Mouse (Mus musculus) granulocyte monocyte progenitor cell, adult 5-6 weeks (primary cell): Measurements from ENCODE around the gene Fam216a. TPM values are rescaled to one million over a fixed set of nuclear protein-coding genes. Genes with fewer than 3 reads are reported as not detected.
"Not testable (repeated sequence)": the region's sequence is repeated elsewhere in the genome, so short reads cannot be mapped to it uniquely, and the experiment has no call there.

Source experiments
- ATAC-seq: replicated peaks from 2 replicates; pipeline ENCODE4 v1.8.0; 2016; ENCODE audit warnings: mild to moderate bottlenecking, moderate TSS enrichment, inconsistent platforms; ENCODE audit not compliant: poor library complexity, severe bottlenecking
- total RNA-seq, 2 experiments: library from RNA; stranded (forward) in 1 of 2; stranded (reverse) in 1 of 2; fragments of 200-712, 200-1000 nt in 1 of 2; fragments of >200 nt in 1 of 2; fragmentation: Nextera tagmentation in 1 of 2; gene quantifications; 2 replicates each; pipeline ENCODE4 v1.2.3; 2014 to 2017

Fam216a gene
- total RNA-seq, 2 experiments from 2014 or later, result 13.4 to 57.9 TPM

DNA sequence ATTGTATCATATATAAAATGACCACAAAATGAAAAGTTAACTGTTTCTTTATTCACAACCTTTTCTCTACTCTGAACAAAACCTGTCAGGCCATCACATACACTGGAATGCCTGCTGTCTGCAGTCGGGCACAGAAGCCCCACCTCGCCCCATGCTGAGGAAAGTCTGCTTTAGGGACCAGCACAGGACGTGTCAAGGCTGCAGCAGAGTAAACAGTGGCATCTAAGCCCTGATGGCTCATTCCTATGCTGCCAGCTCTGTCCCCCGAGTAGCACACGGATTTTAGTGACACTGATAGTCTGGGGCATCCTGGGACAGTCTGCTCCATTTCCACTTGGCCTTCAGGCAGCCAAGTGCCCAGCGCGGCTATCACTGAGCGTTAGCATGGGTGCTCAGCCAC lies 46.7 kb downstream of the Fam216a start:
- ATAC-seq, result no peak

DNA sequence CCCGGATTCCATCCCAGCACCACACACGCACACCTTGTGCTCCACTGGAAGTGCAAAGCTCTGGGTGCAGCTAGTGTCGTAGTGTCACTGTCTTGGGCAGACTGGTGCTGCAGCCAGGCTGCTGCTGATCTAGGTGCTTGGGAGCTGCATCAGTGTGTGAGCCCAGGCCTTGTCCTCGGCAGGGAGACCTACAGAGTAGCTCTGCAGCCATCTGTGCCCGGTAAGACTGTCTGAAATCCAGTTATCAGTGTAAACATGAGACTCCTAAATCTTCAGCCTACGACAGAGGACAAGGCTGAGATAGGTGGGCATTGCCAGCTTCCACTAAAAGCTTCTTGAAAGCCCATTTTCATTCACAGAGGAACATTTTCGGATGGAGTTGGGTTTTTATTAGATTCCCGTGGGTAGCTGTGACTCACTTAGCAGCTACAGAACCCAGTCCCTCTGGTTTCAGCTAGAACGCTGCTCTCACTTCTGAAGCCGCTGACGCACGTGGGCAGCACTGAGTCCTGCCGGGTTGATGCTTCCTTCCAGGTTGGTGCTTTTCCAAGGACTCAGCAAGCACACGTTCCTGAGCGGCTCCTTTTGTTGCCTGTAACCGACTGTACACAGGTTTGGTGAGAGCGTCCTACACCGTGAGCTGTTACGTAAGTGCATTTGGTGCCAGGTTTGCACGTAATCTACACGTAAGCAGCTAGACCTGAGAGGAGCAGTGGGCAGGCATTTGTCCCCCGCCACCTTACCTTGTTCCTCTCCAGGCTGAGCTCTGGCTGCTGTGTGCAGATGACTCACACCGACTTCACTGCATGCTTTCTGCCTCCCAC lies 47.3 kb downstream of the Fam216a start:
- no peak for ATAC-seq

DNA sequence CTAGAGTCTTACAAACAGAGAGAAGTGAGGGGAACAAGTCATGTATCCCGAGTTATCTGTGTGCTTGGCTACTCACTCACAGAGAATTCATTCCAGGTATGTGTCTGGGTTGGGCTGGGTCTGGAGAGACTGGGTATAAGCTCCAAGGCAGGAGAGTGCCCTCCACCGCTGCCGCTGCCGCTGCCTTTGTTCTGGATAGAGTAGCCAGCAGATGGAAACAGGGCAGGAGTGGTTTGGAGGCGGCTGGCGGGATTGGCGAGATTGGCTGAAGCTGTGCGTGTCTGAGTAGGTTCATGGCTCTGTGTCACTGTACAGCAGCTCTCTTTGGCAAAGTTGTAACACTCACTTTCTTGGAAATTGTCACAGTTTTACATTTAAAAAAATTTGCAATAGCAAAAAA lies 48.6 kb downstream of the Fam216a start:
- no peak for ATAC-seq

DNA sequence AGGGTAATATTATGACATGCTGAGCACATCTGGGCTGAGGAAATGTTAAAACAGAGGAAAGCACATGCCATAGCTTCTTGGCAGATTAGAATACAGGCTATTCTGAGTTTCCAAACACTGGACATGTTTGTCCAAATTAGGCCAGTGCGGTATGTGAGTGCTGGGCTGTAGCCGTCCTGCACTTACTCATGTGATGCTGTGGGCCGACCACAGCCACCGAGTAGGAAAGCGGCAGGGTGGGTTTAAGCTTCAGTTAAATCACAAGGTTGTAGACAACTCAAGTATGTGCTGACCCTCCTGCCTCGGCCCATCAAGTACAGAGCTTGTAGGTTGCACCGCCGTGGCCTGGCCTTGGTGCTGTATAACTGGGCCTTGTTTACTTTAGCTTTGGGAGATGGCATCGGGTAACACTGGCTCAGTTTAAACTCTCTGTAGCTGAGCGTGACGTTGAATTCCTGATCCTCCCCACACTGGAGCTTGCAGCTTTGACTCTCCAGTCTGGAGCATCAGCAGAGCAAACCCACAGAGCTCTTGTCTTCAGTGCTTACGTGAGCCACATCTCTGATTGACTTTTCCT lies 51.9 kb downstream of the Fam216a start:
- no peak for ATAC-seq

DNA sequence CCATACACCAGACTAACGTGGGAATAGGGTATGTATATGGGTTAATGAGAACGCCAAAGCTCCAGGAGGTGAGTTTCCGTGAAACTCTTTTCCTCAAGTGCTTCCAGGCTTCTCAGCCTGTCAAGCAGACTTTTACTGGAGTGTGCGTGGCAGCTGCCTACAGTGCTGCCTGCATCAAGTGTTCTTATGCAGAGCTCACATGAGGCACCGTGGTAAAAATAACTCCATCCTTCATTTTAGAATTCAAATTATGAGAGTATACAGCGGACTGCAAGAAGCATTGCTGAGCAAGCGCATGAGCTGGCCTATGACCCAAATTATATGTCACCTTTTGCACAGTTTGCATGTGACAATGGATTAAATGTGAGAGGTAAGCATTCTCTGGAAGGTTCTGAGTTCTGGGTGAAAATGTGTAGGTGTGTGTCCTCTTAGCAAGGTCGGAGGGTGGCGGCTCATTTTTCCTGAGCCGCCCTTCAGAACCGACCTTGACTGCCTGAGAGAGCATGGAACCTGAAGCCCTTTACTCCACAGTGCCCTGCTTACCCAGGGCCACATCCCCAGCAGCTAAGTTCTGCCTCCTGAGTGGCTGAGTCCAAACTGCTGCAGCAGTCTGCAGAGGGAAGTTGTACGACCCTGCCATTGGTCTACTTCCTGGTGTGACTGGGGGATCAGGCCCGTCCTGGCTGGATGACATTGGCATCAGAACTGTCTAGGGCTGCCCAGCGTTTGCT lies 52.5 kb downstream of the Fam216a start:
- ATAC-seq, result no peak

DNA sequence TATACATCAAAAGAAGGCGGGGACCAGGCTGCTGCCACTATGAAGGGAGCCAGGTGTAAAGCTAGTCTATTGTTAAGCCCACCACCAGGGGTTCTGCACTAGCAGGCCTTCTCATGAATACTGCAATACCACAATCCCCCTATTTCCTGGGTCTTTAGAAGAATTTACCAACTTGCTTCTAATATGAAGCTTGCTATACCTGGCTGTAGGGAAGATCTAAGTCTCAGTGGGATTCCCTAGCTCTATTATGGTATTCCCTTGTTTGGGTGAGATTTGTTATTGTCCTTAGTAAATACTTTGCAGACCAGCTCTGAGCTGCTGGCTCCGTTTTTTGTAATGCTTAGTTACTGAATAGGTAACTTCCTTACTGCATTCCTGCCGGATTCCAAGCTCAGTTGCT lies 53.2 kb downstream of the Fam216a start:
- ATAC-seq, result not testable (repeated sequence)

DNA sequence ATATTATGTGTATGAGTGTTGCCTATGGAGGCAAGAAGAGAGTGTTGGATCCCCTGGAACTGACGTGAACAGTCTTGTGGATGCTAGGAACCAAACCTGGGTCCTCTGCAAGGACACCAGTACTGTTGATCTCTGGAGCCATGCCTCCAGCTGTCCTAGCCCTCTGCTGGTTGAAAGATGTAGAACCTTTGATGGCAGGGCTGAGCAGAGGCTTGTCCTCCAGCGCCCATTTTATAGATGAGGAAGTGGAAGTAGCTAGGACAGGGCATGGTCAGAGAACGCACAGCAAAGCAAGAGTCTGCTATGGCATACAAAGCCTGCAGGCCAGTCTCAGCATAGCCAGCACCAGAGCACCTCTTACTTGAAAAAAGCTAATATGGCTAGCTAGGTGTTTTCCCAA lies 54.1 kb downstream of the Fam216a start:
- peak; percentile 87 for ATAC-seq

DNA sequence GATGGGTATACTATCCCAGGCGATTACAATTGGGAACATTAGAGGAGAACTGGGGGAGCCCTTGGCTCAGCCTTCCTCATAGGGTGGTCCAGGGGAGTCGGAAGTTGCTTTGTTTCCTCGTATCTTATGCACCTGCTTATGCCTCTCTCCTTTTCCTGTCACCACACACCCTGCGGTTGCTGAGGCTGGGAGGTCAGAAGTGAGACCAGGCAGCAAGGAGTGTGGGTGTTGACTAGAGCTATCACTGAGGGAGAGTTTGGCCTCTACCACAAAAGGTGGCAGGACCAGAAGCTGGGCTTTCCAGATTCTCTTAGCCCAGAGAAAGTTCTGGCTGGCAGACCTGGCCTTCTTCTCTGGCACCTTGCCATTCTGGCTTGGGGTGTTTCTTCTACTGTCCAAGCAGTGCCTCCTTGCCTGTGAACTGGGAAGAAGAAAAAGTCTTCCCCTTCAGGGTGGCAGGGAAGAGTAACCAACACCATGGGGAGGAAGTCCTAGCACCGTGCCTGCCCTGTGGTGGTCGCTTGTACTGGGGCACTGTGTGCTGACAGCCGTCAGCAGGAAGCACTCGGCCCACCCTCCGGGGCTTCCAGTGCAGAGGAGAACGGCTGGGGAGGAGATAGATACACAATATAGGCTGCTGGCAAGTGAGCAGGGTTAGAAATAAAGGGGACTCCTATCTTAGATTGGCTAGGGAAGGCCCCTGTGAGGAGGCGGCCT lies 54.7 kb downstream of the Fam216a start:
- ATAC-seq, result no peak

DNA sequence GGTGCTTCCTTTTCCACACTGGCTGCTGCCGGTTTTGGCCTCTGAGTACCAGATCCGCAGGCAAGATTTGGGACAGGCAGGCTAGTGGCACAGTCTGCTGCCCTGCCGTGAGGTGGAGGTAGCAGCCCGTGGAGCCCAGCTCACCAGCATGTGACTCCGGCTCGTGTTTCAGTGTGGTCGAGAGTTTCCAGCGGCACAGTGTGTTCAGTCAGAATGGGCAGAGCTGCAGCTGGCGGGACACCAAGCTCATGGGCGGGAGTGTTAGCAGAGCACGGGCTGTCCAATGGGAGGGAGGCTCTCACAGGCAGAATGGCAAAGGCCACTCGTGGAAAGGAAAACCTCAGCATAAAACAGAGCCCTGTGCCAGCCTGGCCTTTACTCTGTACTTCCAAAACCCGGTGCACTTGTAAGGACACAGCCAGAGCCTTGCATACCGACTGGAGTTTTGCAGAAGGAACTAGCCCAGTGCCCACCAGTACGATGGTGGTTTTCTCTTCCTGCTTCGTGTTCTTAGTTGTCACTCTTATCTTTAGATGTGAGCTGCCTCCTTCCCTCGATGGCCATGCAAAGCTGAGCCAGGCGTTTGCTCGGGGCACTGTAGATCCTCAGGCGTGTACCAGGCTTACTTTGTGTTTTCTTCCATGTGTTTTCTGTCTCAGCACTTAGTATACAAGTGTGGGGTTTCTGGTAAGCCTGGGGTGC lies 57.0 kb downstream of the Fam216a start:
- peak; percentile 51 for ATAC-seq

Other genes with a start within 250 kb of the Fam216a start
- 1.1 and 2.0 TPM in 2 replicates for gene Ccdc63, start 231.5 kb downstream of the Fam216a start, total RNA-seq (2014; fragmentation: Nextera tagmentation)
- gene Ccdc63, start 231.5 kb downstream of the Fam216a start, total RNA-seq (2017), result 0.60 TPM in 1 of 2 replicates, not detected in the other
- 284 and 366 TPM in 2 replicates for gene Ppp1cc, start 214.1 kb downstream of the Fam216a start, total RNA-seq (2014; fragmentation: Nextera tagmentation)
- 247 and 254 TPM in 2 replicates for gene Ppp1cc, start 214.1 kb downstream of the Fam216a start, total RNA-seq (2017)
- gene Hvcn1, start 165.6 kb downstream of the Fam216a start, total RNA-seq (2014; fragmentation: Nextera tagmentation), result 53.8 and 59.5 TPM in 2 replicates
- 66.8 and 84.3 TPM in 2 replicates for gene Hvcn1, start 165.6 kb downstream of the Fam216a start, total RNA-seq (2017)
- 7.2 and 9.3 TPM in 2 replicates for gene Tctn1, start 107.9 kb downstream of the Fam216a start, total RNA-seq (2014; fragmentation: Nextera tagmentation)
- 1.8 and 4.3 TPM in 2 replicates for gene Tctn1, start 107.9 kb downstream of the Fam216a start, total RNA-seq (2017)
- 12.0 and 14.8 TPM in 2 replicates for gene Pptc7, start 88.0 kb downstream of the Fam216a start, total RNA-seq (2014; fragmentation: Nextera tagmentation)
- 17.2 TPM in 2 replicates for gene Pptc7, start 88.0 kb downstream of the Fam216a start, total RNA-seq (2017)
- 1.2 and 3.3 TPM in 2 replicates for gene Rad9b, start 18.1 kb downstream of the Fam216a start, total RNA-seq (2014; fragmentation: Nextera tagmentation)
- gene Rad9b, start 18.1 kb downstream of the Fam216a start, total RNA-seq (2017), result 4.6 and 5.6 TPM in 2 replicates
- gene Vps29, start 18.0 kb downstream of the Fam216a start, total RNA-seq (2014; fragmentation: Nextera tagmentation), result 118 and 128 TPM in 2 replicates
- 89.8 and 105 TPM in 2 replicates for gene Vps29, start 18.0 kb downstream of the Fam216a start, total RNA-seq (2017)
- 35.0 and 59.8 TPM in 2 replicates for gene Gpn3, start 488 bp downstream of the Fam216a start, total RNA-seq (2014; fragmentation: Nextera tagmentation)
- gene Gpn3, start 488 bp downstream of the Fam216a start, total RNA-seq (2017), result 42.2 and 51.9 TPM in 2 replicates
- 271 and 276 TPM in 2 replicates for gene Arpc3, start 19.5 kb upstream of the Fam216a start, total RNA-seq (2014; fragmentation: Nextera tagmentation)
- gene Arpc3, start 19.5 kb upstream of the Fam216a start, total RNA-seq (2017), result 988 and 1,056 TPM in 2 replicates
- gene Anapc7, start 49.3 kb upstream of the Fam216a start, total RNA-seq (2014; fragmentation: Nextera tagmentation), result 13.8 and 27.3 TPM in 2 replicates
- 17.5 and 24.2 TPM in 2 replicates for gene Anapc7, start 49.3 kb upstream of the Fam216a start, total RNA-seq (2017)
- 71.0 and 77.6 TPM in 2 replicates for gene Atp2a2, start 129.9 kb upstream of the Fam216a start, total RNA-seq (2014; fragmentation: Nextera tagmentation)
- gene Atp2a2, start 129.9 kb upstream of the Fam216a start, total RNA-seq (2017), result 112 and 118 TPM in 2 replicates
- gene Ift81, start 242.2 kb upstream of the Fam216a start, total RNA-seq (2014; fragmentation: Nextera tagmentation), result 0.67 and 1.5 TPM in 2 replicates
- gene Ift81, start 242.2 kb upstream of the Fam216a start, total RNA-seq (2017), result 2.7 and 9.5 TPM in 2 replicates